Mouse (Mus musculus) C2C12 (cell line): ENCODE measurements at regions not wholly inside any gene's neighbourhood (a gene's known extent, or its start where the extent isn't known, plus 50 kb on each side); places are given as distances from the start of the nearest gene placed in this dataset.
"Not testable (repeated sequence)": the region's sequence is repeated elsewhere in the genome, so short reads cannot be mapped to it uniquely, and the experiment has no call there.

Experiments used
- H3K27me3 ChIP-seq: one replicate; pipeline ENCODE4 v1.6.1; 2011; ENCODE audit not compliant: control insufficient read depth, insufficient read depth, insufficient read length
- H3K36me3 ChIP-seq: one replicate; pipeline ENCODE4 v1.6.1; 2011; ENCODE audit not compliant: control insufficient read depth, insufficient read depth
- H3K4me3 ChIP-seq: one replicate; pipeline ENCODE4 v1.5.1; 2011; ENCODE audit warnings: mild to moderate bottlenecking, control low read depth; ENCODE audit not compliant: poor library complexity, insufficient read depth, severe bottlenecking
- H3K79me2 ChIP-seq: one replicate; pipeline ENCODE4 v1.6.1; 2011; ENCODE audit not compliant: control insufficient read depth, insufficient read depth
- H3K79me3 ChIP-seq: one replicate; pipeline ENCODE4 v1.6.1; 2011; ENCODE audit warnings: low read depth, control low read depth
- H3ac ChIP-seq: one replicate; pipeline ENCODE3; 2011; ENCODE audit warnings: low read depth; ENCODE audit not compliant: control insufficient read depth, insufficient read length
- CEBPB ChIP-seq: IDR thresholded peaks from one replicate; pipeline ENCODE4 v1.6.1; 2011; ENCODE audit warnings: low read depth, mild to moderate bottlenecking, control low read depth, moderate library complexity
- CTCF ChIP-seq: IDR thresholded peaks from one replicate; pipeline ENCODE4 v1.5.1; 2011; ENCODE audit not compliant: control insufficient read depth, insufficient read depth, insufficient read length
- FOSL1 ChIP-seq: IDR thresholded peaks from one replicate; pipeline ENCODE4 v1.8.0; 2011; ENCODE audit warnings: mild to moderate bottlenecking, low read length; ENCODE audit not compliant: poor library complexity, insufficient read depth, severe bottlenecking
- MAX ChIP-seq: IDR thresholded peaks from one replicate; pipeline ENCODE4 v1.6.1; 2011; ENCODE audit warnings: mild to moderate bottlenecking, control low read depth
- MYOD1 ChIP-seq: IDR thresholded peaks from one replicate; pipeline ENCODE4 v1.6.1; 2011; ENCODE audit warnings: low read depth; ENCODE audit not compliant: control insufficient read depth, insufficient read length
- MYOG ChIP-seq: IDR thresholded peaks from one replicate; pipeline ENCODE4 v1.6.1; 2011; ENCODE audit not compliant: control insufficient read depth, insufficient read length; ENCODE audit errors: extremely low read depth
- USF1 ChIP-seq: IDR thresholded peaks from one replicate; pipeline ENCODE4 v1.6.1; 2011; ENCODE audit warnings: low read depth, mild to moderate bottlenecking, control low read depth, moderate library complexity

GRCm38 (mm10) chr4:55645432-55645831 is 113.2 kb upstream of the Klf4 start:
- Histone ChIP-seq H3K79me2 (no peaks in the 10 kb centered on the region), H3K4me3 (no peak overlapping the region), H3K27me3 (no peaks in the 10 kb centered on the region), H3K36me3 (no peaks in the 10 kb centered on the region), H3ac (no peak overlapping the region), H3K79me3 (no peaks in the 10 kb centered on the region)
- TF ChIP-seq USF1: no peak
- no peak for TF ChIP-seq FOSL1
- no peak for TF ChIP-seq MYOD1
- TF ChIP-seq CEBPB: no peak
- no peak for TF ChIP-seq MYOG
- no peak for TF ChIP-seq MAX
- no peak for TF ChIP-seq CTCF

GRCm38 (mm10) chr4:55644895-55645294 is 112.6 kb upstream of the Klf4 start:
- Histone ChIP-seq H3K4me3 (no peak overlapping the region), H3ac (no peak overlapping the region), H3K79me2 (no peaks in the 10 kb centered on the region), H3K27me3 (no peaks in the 10 kb centered on the region), H3K36me3 (no peaks in the 10 kb centered on the region), H3K79me3 (no peaks in the 10 kb centered on the region)
- TF ChIP-seq CTCF: no peak
- TF ChIP-seq USF1: no peak
- TF ChIP-seq MYOG: no peak
- no peak for TF ChIP-seq CEBPB
- TF ChIP-seq MAX: no peak
- TF ChIP-seq FOSL1: no peak
- no peak for TF ChIP-seq MYOD1

GRCm38 (mm10) chr4:55634946-55635511 is 102.8 kb upstream of the Klf4 start:
- Histone ChIP-seq H3K36me3 (no peaks in the 10 kb centered on the region), H3K27me3 (no peaks in the 10 kb centered on the region), H3K4me3 (no peak overlapping the region), H3K79me2 (no peaks in the 10 kb centered on the region), H3ac (no peak overlapping the region), H3K79me3 (no peaks in the 10 kb centered on the region)
- TF ChIP-seq CTCF: no peak
- no peak for TF ChIP-seq MYOD1
- no peak for TF ChIP-seq USF1
- no peak for TF ChIP-seq MAX
- TF ChIP-seq CEBPB: no peak
- TF ChIP-seq MYOG: no peak
- no peak for TF ChIP-seq FOSL1

GRCm38 (mm10) chr4:55631157-55631556 is 98.9 kb upstream of the Klf4 start:
- H3ac ChIP-seq: no peak overlapping the region
- no peak for TF ChIP-seq MYOG
- no peak for TF ChIP-seq MAX
- TF ChIP-seq MYOD1: no peak
- TF ChIP-seq USF1: no peak
- TF ChIP-seq FOSL1: no peak
- no peak for TF ChIP-seq CEBPB
- TF ChIP-seq CTCF: no peak
- no peak overlapping the region for H3K4me3 ChIP-seq
- H3K79me3 ChIP-seq: no peaks in the 10 kb centered on the region
- H3K79me2 ChIP-seq: no peaks in the 10 kb centered on the region
- H3K27me3 ChIP-seq: no peaks in the 10 kb centered on the region
- H3K36me3 ChIP-seq: no peaks in the 10 kb centered on the region

- H3K27me3 ChIP-seq: not testable (repeated sequence)
Observed at GRCm38 (mm10) chr4:55630215-55630614, 97.9 kb upstream of the Klf4 start.

GRCm38 (mm10) chr4:55624779-55625178 is 92.5 kb upstream of the Klf4 start:
- H3K27me3 ChIP-seq: no peaks in the 10 kb centered on the region
- no peaks in the 10 kb centered on the region for H3K79me2 ChIP-seq
- no peak for TF ChIP-seq MYOG
- no peak for TF ChIP-seq USF1
- H3K79me3 ChIP-seq: no peaks in the 10 kb centered on the region
- no peak overlapping the region for H3K4me3 ChIP-seq
- no peaks in the 10 kb centered on the region for H3K36me3 ChIP-seq
- H3ac ChIP-seq: no peak overlapping the region

More at GRCm38 (mm10) chr4:55630215-55630614, 97.9 kb upstream of the Klf4 start:
- not testable (repeated sequence) for H3ac ChIP-seq, H3K36me3 ChIP-seq, H3K79me3 ChIP-seq, H3K79me2 ChIP-seq, H3K4me3 ChIP-seq
